Mouse (Mus musculus) kidney, adult 2 months (tissue): ENCODE measurements around the gene BC107364. TPM values are rescaled to one million over a fixed set of nuclear protein-coding genes. Genes with fewer than 3 reads are reported as not detected.
A peak's percentile ranks its signal among the peaks of the same experiment; 100 is the strongest.

Experiments used
- DNase-seq: peaks from one replicate; pipeline ENCODE4 v3.0.0; 2021
- H3K27ac ChIP-seq: fragments of 200-500 bp; 2 replicates; pipeline ENCODE4 v1.5.1; 2012; ENCODE audit warnings: low read depth, low read length, control low read depth, inconsistent platforms; ENCODE audit not compliant: insufficient read depth
- H3K27me3 ChIP-seq: fragments of 200-500 bp; replicated peaks from 2 replicates; pipeline ENCODE4 v1.6.1; 2012; ENCODE audit warnings: mild to moderate bottlenecking, moderate library complexity, low read length, inconsistent platforms; ENCODE audit not compliant: control insufficient read depth, insufficient read depth
- H3K36me3 ChIP-seq: fragments of 200-500 bp; 2 replicates; pipeline ENCODE4 v1.6.1; 2012; ENCODE audit warnings: mild to moderate bottlenecking, moderate library complexity, low read length, inconsistent platforms; ENCODE audit not compliant: control insufficient read depth, insufficient read depth
- H3K4me1 ChIP-seq: fragments of 200-500 bp; 2 replicates; pipeline ENCODE4 v1.6.1; 2011; ENCODE audit warnings: low read length; ENCODE audit not compliant: control insufficient read depth, insufficient read depth
- H3K4me3 ChIP-seq: fragments of 200-500 bp; 2 replicates; pipeline ENCODE4 v1.5.1; 2011; ENCODE audit warnings: mild to moderate bottlenecking, low read depth, low read length, control low read depth; ENCODE audit not compliant: insufficient read depth
- CTCF ChIP-seq: fragments of 200-500 bp; conservative IDR thresholded peaks from 2 replicates; pipeline ENCODE4 v1.5.1; 2011; ENCODE audit warnings: low read depth, mild to moderate bottlenecking, control low read depth, low read length, moderate library complexity, mixed read lengths; ENCODE audit not compliant: insufficient read depth, insufficient read length
- POLR2A ChIP-seq: fragments of 200-500 bp; IDR thresholded peaks from one replicate; pipeline ENCODE4 v1.6.1; 2011; ENCODE audit warnings: low read depth, low read length, control low read depth
- WGBS: fragments of 180-500 bp; shearing (Covaris S2); methylation state at CpG from one replicate; pipeline ENCODE4 v1.1.7; 2018; 5-methylcytosine and 5-hydroxymethylcytosine counted together
- polyA plus RNA-seq: library from polyadenylated mRNA; depleted of rRNA; stranded (reverse); fragments of >200 nt; gene quantifications from 2 replicates; pipeline ENCODE4 v1.2.3, GENCODE M21; 2012

The BC107364 gene
- polyA plus RNA-seq, 1 experiment: 0.14 TPM

- Histone ChIP-seq H3K27me3 (peaks cover 5% of the 10 kb centered on the region; the same call in 1 of the 2 replicates), H3K4me1 (no peaks in the 10 kb centered on the region), H3K4me3 (no peak overlapping the region), H3K36me3 (no peaks in the 10 kb centered on the region), H3K27ac (no peak overlapping the region)
- 77% methylated on average over 7 of the region's 7 CpGs for WGBS
- TF ChIP-seq POLR2A (no peak), CTCF (no peak)
- DNase-seq: peak; percentile 15
These were observed 34.0 kb downstream of the BC107364 start for GRCm38 (mm10) chr3:96417850-96418815.

GRCm38 (mm10) chr3:96416595-96416994, 35.5 kb downstream of the BC107364 start:
- no peak for DNase-seq
- WGBS: 98% methylated on average over 6 of the region's 6 CpGs
- no peaks in the 10 kb centered on the region for H3K36me3 ChIP-seq

GRCm38 (mm10) chr3:96416056-96416455, 36.0 kb downstream of the BC107364 start:
- Histone ChIP-seq H3K4me1 (no peaks in the 10 kb centered on the region), H3K4me3 (no peak overlapping the region), H3K27ac (no peak overlapping the region), H3K27me3 (peaks cover 3% of the 10 kb centered on the region; the same call in 1 of the 2 replicates), H3K36me3 (no peaks in the 10 kb centered on the region)
- DNase-seq: no peak
- 91% methylated on average over 2 of the region's 2 CpGs for WGBS
- TF ChIP-seq CTCF: no peak
- TF ChIP-seq POLR2A: no peak

More at GRCm38 (mm10) chr3:96416595-96416994, 35.5 kb downstream of the BC107364 start:
- H3K27ac ChIP-seq: no peak overlapping the region
- no peaks in the 10 kb centered on the region for H3K4me1 ChIP-seq
- H3K27me3 ChIP-seq: peaks cover 3% of the 10 kb centered on the region; the same call in 1 of the 2 replicates
- no peak for TF ChIP-seq CTCF
- H3K4me3 ChIP-seq: no peak overlapping the region

GRCm38 (mm10) chr3:96414951-96415327, 37.2 kb downstream of the BC107364 start:
- no peaks in the 10 kb centered on the region for H3K36me3 ChIP-seq
- H3K4me1 ChIP-seq: no peaks in the 10 kb centered on the region
- H3K4me3 ChIP-seq: no peak overlapping the region
- TF ChIP-seq CTCF (no peak), POLR2A (no peak)
- no peak overlapping the region for H3K27ac ChIP-seq
- H3K27me3 ChIP-seq: peaks cover 3% of the 10 kb centered on the region; the same call in 1 of the 2 replicates
- no peak for DNase-seq
- WGBS: 74% methylated on average over 7 of the region's 7 CpGs

- peak; percentile 58 for DNase-seq
- no peak for TF ChIP-seq POLR2A
- no peak for TF ChIP-seq CTCF
- peak overlapping the region; percentile 64 for H3K4me3 ChIP-seq
- H3K27ac ChIP-seq: no peak overlapping the region
- WGBS: 3% methylated on average over 64 of the region's 64 CpGs
- H3K36me3 ChIP-seq: no peaks in the 10 kb centered on the region
- peaks cover 3% of the 10 kb centered on the region; the same call in 1 of the 2 replicates for H3K27me3 ChIP-seq
- no peaks in the 10 kb centered on the region for H3K4me1 ChIP-seq
These were observed 37.8 kb downstream of the BC107364 start for GRCm38 (mm10) chr3:96414126-96414950.

GRCm38 (mm10) chr3:96413581-96414125, 38.5 kb downstream of the BC107364 start:
- TF ChIP-seq POLR2A (no peak), CTCF (no peak)
- Histone ChIP-seq H3K36me3 (no peaks in the 10 kb centered on the region), H3K4me3 (no peak overlapping the region), H3K4me1 (no peaks in the 10 kb centered on the region), H3K27ac (no peak overlapping the region), H3K27me3 (peaks cover 3% of the 10 kb centered on the region; the same call in 1 of the 2 replicates)
- DNase-seq: no peak
- WGBS: 96% methylated on average over 9 of the region's 9 CpGs
